Mouse (Mus musculus) ES-CJ7 (cell line): ENCODE measurements around the gene Dusp13.

Source experiments
- DNase-seq: peaks from one replicate; pipeline ENCODE4 v3.0.0; 2011; ENCODE audit warnings: low read depth, low spot score

Gene Dusp13

GRCm38 (mm10) chr14:21750881-21751542, at the start of gene Dusp13:
Dusp13 (minus strand) TSS chr14:21751181.
- peak; percentile 45 for DNase-seq

DNA sequence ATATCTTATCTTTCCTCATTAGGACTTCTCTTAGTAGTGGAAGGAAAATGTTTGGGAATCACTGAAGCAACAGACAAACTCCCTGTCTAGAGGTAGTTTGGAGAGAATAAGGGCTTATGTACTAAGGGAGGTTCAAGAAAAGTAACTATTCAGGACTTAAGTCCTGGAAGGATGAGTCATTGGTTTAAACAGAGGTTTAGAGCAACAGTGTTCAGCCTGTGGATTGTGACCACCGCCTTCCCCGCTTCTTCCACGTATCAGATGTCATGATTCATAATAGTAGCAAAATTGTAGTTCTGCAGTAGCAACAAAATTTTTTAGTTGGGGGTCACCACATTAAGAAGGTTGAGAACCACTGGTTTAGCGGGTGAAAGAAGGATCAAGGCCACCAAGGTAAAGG, 49.7 kb upstream of the Dusp13 start:
- DNase-seq = no peak

- no peak for DNase-seq
These were observed 41.3 kb upstream of the Dusp13 start for GRCm38 (mm10) chr14:21792250-21792649.

- no peak for DNase-seq
These were observed 40.7 kb upstream of the Dusp13 start for GRCm38 (mm10) chr14:21791722-21792121.

- DNase-seq = no peak
These were observed 39.7 kb upstream of the Dusp13 start for GRCm38 (mm10) chr14:21790585-21791251.

GRCm38 (mm10) chr14:21788121-21788520, 37.1 kb upstream of the Dusp13 start:
- DNase-seq = no peak

DNA sequence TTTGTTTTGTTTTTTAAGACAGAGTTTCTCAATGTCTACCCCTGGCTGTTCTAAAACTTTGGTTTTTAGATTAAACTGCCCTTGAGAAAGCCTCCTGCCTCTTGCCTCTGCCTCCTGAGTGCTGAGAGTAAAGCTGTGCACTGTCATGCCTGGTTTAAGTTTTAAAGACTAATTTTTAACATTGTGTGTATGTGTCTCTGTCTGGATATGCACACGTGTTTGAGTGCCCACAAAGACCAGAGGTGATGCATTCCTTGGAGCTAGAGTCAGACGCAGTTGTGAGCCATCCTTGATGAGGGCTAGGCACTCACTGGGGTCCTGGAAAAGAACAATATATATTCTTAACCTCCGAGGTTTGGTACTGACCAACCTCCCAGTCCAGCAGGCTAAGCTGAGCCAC, 36.4 kb upstream of the Dusp13 start:
- no peak for DNase-seq

- no peak for DNase-seq
These were observed 35.5 kb upstream of the Dusp13 start for GRCm38 (mm10) chr14:21786500-21786899.

DNA sequence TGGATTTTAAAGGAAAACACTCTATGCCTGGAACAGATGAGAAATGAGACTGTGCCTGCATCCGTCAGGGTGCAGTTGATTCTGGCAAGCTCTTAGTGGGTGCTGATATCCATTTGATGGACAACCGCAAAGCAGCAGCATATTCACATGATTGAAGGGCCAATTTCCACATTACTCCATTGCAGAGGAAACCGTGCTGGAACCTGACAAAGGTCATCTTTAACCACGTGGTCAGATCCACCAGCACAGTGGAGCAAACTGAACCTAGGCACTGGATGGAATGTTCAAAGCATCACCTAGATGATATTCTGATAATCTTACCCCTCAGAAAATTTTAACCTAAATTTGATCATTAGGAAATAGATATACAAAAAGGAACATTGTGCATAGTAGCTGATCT, 25.2 kb upstream of the Dusp13 start:
- DNase-seq = no peak

GRCm38 (mm10) chr14:21773946-21774345, 23.0 kb upstream of the Dusp13 start:
- no peak for DNase-seq

DNA sequence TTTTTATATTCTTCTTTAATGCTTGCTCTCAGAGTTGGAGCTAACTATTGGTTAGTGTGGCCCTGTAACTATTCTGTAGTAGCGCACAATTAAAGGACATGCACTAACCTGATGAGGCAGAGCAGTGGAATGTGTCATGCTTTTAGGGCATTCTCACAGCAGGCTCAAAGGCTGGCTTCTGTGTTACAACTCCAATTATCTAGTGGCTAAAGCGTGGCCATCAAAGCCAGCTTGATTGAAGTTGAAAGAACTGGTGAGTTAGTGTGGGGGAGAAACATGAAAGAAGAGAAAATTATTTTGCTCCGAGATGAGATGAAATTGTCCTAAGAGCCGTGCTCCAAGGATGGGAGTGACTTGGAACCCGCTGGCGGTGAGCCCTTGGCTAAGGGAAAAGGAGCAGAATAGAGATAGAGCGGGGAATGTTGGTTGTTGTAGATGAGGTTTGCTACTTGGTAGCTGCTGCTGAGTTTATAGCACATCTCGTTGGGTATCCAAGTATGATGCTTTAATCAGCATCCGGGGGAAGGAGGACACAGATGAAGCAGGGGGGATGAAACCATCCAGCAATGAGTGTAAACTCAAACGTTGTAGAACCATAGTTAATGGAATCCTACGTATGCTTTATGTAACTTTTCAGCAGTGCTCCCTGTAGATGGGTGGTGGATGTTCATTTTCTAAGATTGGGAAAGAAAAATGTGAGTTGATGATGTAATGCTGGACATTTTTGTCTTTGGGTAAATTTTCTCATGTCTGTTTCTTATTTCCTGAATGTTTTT, 21.7 kb upstream of the Dusp13 start:
- no peak for DNase-seq

DNA sequence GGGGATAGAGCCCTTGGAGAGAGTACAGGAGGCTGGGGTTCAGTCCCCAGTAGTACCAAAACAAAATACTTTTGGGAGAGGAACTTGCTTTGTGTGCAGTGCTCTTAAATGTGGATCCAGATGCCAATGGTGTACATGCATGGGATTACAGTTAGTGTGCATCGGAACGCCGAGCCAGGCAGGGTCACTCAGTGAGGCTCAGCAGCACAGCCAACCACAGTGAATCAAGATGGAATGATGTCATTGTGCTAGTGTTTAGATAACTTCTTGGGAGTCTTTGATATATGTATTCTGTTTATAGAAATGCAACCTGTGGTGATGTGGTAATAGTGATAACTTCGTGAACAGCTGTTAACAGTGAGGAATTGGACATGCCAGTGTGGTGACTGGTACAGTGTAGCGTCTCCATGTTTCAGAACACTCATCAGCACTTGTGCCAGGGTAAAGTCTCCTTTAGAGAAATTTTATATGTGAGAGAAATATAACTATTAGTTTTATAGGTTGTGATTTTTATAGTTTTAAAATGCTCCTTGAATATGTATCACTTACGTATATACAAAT, 15.5 kb upstream of the Dusp13 start:
- DNase-seq = no peak

DNA sequence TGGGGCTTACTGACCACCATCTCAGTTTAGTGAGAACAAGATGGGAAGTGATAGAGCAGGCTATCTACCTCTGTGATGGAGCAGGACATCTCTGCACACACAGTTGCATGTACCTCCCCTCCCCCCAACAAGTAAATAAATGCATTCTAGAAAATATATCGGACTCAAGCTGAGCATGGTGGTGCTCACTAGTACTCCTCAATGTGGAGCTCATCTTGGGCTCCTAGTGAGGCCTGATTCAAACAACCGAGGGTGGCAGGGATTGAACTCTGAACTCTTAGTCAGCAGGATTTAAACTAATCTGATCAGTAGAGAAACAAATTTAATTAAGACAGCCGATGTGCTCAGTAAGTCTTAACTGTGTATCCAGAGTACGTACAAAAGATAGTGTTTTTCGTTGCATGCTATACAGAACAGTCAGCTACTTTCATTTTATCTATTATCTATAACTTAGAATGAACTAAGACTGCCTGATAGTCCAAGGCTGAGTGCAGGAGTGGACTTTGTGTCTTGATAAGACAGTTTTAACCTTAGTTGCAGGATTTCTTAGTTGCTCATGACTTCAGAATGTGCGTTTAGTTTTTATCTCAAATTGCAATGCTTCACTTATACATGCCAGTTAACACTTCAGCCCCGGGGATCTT, 14.9 kb upstream of the Dusp13 start:
- DNase-seq = no peak

DNA sequence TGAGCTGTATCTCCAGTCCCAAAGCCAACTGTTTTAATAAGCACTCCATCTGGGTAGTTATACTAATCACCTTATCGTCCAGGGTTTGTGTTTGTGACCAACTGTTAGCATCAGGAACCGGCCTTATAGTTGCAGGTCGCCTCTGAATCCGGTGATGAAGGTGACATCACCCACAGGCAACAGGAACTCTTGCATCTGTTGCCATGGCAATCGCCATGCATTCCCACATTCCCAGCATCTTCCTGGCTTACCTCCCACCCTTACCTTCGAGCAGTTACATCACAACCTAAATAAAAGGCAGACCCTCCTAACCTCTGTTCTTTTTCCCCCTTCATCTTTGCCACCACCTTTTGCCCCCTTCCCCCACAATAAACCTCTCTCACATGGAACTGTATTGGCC, 13.7 kb upstream of the Dusp13 start:
- DNase-seq = no peak

DNA sequence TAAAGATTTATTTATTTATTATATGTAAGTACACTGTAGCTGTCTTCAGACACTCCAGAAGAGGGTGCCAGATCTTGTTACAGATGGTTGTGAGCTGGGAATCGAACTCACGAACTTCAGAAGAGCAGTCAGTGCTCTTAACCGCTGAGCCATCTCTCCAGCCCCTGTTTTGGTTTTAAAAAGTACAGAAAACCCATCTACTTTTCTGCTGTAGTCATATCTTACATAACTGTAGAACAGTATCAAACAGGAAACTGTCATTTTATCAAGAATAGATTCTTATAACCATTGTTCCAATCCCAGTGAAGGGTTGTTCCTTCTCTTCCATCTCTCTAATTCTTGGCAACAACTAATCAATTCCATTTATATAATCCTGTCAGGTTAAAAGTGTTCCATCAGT, 12.8 kb upstream of the Dusp13 start:
- no peak for DNase-seq

DNA sequence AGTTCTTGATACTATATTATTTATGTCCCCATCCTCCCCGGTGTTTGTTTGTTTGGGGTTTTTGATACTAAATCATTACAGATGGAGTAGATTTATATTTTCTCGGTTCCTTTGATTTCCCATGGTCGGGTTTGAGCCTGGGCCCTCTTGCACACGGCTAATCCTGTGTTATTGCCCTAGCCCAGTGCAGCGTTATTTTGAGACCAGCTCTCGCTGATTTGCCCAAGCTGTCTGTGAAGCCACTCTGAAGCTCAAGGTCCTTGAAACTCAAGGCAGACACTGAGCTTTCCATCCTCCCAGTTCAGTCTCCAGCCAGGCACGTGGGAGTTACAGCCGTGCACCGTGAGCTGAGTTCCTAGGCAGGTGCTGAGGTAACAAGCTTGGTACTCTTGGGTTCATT, 10.6 kb upstream of the Dusp13 start:
- no peak for DNase-seq

DNA sequence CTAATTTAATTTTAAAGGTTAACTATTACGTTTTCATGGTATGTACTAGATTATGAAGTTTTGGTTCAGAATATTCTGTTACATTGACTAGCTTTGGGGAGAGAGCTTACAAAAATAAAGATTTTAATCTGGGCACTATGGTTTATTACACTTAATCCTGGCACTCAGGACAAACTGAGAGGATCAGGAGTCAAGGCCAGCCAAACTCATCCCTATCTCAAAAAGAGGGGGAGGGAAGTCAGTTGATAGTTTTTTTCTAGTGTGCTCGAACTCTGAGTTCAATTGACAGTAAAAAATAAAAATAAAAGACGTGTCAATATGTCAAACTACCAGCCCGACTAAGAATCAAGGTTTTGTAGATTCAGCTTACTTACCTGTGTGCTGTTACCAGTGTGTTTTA, 2.4 kb upstream of the Dusp13 start:
- DNase-seq = no peak

DNA sequence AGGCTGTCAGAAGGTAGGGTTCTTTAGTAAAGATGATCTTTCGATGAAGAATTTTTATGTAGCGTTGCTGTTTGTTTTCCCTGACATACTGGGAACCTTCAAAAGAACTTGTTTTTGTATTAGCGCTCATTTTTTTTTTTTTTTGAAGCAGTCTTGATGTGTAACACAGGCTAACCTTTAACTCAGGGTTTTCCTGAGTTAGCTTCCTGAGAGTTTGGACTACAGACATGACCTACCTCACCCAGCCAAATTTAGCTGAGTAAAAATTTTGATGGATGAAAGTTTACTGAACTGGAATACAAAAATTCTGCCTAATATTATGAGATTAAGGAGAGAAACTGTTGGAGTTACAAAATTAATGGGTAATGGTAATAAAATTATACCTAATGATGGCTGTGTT, 1.4 kb upstream of the Dusp13 start:
- DNase-seq = no peak

- peak; percentile 78 for DNase-seq
These were observed 737 bp downstream of the Dusp13 start, which contains the start of gene Samd8 for GRCm38 (mm10) chr14:21750008-21750880. Samd8 (plus strand) TSS chr14:21750531.

GRCm38 (mm10) chr14:21748142-21748870, 2.7 kb downstream of the Dusp13 start:
- peak; percentile 53 for DNase-seq
